Mouse (Mus musculus): Measurements from ENCODE around the gene Spem2.

The Spem2 gene

DNA sequence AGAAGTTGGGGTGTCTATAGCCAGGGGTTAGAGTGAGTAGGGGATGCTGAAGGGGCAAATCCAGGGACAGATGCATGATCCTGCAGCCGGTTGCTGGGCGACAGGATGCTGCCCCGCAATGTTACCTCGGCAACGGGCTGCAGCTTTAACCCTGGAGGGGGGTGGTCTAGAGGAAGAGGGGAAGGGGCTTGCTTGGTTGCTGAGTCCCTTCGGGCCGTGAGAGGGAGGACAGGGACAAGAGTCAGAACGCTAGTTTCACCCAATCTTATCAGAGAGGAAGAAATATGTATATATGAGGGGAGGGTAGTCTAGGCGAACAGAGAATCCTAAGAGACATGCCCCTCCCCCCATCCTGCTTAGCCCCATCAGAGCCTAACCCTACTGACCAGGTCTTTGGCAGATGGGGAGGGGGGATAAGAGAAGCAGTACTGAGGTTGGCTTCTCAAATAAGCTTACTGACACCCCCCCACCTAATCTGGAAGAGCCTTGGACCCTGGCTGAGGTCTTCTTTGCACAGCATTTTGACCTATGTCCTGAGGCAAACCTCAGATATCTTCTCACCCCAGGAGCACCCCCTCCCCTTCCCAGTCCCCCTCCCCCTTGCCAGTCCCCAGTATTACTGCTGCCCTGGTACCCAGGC lies 17.2 kb upstream of the Spem2 start:
- no peak for DNase-seq

DNA sequence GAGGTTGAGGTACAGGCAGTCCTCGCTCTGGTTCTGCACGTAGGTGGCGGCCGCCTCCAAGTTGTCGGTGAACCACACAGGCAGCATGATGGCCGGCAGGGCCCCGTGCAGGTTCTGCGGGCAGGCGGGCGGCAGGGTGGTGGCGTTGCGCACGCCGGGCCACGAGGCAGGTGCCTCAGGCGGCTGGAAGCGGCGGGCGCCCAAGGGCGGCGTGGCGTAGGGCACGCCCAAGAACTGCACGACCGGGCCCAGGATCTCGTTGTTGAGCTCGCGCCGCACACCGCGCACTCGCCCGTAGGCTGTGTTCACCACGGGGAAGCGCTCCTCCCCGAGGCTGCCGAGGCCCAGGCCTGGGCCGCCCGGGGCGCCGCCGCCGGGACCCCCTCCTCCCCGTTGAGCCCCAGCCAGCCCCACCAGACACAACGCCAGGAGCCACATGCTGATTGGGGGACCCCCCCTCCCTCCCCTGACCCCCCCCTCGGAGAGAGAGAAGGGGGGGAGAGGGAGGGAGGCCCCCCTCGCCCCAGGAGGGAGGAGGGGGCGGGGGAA lies 15.8 kb upstream of the Spem2 start:
- no peak for DNase-seq

DNA sequence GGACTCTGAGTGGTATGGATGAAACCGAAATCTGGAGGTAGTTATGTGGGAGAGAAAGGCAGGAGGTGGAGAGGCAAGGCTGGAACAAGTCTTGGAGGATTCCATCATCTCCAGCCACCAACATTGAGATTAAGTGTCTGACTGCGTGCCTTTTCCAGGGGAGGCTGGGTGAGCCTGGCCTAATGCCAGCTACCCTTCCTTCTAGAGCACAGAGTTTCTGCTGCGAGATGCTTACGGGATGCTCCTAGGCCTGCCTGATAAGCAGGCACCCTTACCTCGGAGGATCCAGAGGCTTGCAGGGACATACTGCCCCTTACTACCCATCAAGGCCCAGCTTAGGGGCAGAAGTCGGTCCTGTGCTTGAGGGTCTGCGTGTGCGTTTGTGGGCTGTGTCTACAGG lies 15.3 kb upstream of the Spem2 start:
- DNase-seq: no peak

DNA sequence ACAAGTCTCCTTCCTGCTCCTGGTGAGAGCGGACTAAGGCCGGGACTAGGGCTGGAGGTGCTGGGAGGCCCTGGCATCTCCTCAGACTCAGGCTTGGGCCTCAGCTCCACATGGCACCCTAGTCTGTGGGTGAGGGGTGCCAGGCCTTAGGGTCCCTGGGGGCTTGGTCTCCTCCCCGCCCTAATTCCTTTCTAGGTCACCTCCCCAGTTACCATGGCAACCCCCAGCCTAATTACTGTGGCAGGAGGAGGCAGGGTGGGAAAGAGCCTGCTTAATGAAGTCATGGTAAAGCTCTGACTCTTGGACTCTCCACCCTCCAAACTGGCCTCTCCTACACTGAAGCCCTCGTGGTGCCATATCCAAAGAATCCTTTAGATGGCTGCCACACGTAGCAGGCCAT lies 10.6 kb upstream of the Spem2 start:
- no peak for DNase-seq

DNA sequence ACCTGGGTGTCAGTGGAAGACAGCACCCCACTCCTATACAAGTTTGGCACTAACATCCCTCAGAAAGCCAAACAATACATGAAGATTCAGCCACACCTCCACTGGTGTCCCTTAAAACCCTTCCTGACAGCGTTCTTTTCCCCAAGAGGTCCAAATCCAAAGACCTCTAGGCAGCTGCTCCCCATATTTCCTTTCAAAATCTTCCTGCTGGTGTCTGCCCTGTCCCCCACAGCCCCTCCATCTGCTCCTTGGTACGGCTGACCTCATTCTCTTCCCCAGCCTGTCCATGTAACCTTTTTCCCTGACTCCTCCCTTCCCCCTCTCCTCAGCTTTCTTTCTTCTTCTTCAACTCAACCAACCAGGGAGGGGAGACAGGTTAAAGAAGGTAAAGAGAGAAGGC lies 5.2 kb upstream of the Spem2 start:
- DNase-seq: no peak

DNA sequence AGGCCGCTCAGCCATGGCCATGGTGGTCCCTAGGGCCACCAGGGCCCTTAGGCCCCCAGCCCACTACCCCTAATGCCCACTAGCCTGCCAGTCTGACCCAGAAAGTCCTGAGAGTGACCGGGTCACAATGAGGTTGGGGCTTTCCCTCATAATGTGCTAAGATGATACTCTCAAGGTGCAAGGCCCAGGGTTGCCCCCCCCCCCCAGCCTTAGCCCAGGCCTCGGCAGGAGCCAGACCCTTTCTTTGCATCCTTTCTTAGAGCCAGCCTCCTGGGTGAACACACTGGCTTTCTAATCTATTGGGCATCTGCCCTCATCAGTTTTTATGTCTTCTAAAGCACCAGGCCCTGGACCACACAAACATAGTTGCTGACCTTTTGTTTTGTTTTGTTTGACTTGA lies 3.8 kb upstream of the Spem2 start, which contains the start of gene Spem1:
Gene Spem1, minus strand, starts transcription at position 101 of the 400 bp plus-strand sequence.
- DNase-seq: no peak

DNA sequence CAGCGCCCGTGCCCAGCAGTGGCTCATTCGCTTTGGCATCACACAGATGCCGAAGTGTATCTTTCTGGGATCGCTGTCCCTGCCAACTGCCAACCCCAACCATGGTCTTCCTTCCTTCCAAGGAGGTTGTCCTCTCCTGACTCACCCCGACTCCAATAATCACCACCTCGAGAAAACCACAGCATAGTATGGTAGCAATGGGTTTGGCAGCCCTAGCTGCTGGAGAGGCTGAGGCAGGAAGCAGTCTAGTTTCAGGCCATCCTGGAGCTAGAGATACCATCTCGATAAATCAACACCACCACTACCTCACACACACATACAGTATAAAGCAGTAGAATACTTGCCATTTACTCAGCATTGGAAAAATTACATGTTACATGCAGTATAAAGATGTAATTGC lies 606 bp upstream of the Spem2 start:
- DNase-seq: no peak

DNA sequence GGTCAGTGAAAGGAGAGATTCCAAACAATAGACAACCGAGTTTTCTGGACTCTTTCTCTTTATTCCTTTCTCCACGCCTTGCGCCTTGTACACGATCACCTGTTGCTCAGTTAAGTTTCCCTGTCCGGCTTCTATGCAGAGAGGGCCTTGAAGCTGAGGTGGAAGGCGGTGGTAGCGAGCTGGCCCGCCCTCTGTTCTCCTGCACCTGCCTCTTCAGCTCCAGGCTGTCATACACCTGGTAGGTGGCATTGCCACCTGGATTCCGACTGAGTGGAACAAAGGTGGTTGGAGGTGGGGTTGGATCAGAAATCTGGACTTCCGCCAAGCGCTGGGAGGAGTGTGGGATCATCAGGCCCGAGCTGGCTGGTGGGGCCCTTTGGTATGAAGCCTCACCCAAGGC lies 1.7 kb downstream of the Spem2 start:
- DNase-seq: no peak

DNA sequence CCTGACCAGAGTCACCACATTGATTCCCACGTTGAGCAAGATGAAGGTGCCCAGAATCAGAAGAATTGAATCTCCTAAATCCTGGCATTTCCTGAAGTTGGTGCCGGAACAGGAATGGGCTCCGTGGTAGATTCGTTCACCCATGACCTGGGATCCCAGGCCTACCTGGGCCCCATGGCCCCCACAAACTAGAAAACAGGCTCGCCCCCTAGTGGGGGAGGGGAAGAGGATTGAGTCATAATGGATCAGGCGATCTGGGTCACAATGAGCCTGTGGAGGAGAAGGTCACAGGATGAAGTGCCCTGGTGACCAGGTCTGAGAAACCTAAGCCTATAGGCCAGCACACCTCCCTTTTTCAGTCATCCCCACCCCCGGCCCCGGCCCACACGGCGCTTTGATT lies 3.1 kb downstream of the Spem2 start, which contains the start of gene Gm39566:
Gene Gm39566, minus strand, starts transcription at position 144 of the 400 bp plus-strand sequence.
- no peak for DNase-seq

DNA sequence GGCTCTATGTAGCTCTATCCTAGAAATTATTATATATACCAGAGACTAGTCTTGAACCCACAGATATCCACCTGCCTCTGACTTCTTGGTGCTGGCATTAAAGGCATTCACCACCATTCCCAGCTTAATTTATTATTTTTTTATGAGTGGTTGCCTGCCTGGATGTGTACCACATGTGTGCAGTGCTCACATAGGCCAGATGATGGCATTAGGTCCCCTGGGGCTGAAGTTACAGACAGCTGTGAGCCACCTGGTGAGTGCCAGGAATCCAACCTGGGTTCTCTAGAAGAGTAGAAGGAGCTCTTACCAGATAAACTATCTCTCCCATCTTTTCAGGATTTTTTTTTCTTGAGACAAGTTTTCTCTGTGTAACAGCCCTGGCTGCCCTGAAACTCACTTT lies 8.0 kb downstream of the Spem2 start:
- no peak for DNase-seq

DNA sequence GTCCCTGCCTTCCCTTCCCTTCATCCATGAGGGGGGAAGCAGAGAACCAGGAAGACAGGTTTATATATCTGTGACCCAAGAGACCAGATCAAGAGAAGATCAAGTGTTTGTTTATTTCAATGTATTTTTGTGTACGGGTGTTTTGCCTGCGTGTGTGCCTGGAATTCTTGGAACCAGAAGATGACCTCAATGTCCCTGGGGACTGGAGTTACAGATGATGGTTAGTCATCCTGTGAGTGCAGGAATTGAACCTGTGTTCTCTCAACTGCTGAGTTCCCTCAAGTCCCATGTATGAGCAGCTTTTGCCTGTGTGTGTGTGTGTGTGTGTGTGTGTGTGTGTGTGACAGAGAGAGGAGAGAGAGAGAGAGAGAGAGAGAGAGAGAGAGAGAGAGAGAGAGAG lies 10.6 kb downstream of the Spem2 start:
- no peak for DNase-seq

DNA sequence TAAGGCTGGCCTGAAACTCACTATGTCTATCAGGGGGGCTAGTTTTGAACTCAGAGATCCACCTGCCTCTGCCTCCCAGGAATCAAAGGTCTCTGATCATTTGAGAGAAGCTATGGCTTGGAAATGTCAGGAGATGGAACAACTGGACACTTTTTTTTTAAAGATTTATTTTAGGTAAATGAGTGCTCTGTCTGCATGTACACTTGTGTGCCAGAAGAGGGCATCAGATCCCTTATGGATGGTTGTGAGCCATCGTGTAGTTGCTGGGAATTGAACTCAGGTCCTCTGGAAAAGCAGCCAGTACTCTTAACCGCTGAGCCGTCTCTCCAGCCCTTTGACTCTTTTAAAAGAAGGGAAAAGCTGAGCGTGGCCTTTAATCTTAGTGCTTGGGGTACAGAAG lies 11.9 kb downstream of the Spem2 start:
- DNase-seq: no peak

DNA sequence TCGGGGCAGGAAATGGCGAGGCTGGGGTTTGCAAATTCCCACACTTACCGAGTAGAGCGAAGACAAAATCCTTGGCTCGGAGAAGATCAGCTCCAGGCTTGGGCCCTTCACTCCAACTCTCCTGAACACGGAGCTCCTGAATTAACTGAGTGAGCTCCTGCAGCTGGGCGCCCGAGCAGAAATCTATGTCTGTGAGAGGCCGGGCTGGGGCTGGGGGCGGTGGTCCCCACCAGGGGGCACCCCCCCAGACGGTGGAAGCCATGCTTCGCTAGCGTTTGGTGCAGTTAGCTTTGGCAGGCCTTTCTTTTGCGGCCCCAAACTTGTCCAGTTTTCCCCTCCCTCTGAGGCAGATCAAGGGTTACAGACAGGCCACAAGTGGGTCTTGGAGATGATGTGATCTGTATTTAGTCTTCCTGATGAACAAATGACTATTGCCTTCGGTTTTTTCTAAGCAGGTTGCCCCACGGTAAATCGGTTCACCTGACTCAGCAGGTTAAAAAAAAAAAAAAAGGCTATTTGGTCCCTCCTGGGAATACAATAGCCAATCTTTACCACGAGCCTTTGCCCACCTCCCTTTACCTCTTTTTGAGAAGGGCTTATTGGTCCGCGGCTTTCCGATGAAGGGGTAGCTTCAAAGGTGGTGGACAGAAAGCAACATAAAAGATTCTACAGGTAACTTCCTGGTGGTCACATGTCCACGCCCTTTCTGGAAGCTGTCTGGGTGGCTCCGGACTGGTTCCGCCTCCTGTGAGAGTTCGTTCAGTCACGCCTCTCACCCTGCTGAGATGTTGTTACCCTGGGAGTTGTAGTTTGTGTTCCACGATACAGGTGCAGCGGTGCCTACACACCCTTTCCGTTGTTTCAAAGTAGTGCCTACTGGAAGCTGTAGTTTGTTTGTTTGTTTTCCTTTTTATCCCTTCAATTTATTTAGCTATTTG lies 13.0 kb downstream of the Spem2 start, which contains the start of gene Tmem102:
Gene Tmem102, minus strand, starts transcription at position 653 of the 938 bp plus-strand sequence.
- no peak for DNase-seq

DNA sequence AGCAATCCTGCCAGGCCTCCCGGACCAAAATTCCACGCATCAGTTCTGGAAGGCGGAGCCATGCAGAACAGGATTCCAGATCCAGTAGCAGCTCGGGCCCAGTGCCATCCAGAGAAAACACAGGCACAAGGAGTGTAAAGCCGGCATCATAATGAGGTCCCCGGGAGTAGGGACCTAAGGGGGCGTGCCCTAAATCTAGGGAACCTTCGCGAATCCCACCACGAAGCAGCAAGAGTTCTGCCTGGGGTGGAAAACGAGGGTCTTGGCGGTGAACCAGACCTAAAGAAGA lies 13.7 kb downstream of the Spem2 start:
- no peak for DNase-seq

DNA sequence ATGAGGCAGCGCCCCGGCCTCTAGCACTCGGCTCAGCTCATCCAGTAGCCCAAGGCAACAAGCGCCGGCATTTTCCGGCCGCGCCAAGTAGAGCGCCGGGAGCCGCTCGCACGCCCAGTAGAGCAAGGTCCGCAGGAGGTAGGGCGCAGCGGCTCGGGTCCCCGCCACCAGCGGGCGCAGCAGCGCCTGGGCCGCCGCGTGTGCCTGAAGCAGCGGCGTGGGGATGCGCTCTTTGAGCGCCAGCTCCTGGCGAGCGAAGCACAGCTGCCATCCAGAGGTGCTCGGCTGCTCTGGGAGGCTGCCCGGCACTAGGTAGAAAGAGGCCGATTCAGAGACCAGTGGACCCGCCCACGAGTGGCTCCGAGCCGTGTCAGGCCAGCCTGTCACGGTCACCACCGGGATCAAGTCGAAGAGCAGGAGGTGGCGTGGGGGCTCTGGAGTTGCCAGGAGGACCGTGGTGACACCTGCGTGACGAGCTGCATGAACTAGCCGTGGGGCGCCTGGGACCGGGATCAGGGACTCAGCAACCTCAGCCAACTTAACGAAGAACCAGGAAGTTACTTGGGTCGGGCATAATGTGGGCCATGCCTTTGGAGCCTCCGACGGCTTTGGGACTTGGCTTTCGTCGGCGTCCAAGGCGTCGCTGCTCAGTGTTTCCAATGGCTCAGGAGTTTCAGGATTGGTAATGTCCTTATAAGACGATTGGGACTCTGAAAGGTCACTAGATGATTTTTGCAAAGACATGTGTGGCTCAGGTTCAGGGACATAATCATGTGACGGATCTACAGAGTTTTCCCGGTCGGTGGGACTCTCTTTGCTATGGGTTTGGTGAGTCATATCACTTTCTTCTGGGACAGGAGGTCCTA lies 14.2 kb downstream of the Spem2 start:
- no peak for DNase-seq

DNA sequence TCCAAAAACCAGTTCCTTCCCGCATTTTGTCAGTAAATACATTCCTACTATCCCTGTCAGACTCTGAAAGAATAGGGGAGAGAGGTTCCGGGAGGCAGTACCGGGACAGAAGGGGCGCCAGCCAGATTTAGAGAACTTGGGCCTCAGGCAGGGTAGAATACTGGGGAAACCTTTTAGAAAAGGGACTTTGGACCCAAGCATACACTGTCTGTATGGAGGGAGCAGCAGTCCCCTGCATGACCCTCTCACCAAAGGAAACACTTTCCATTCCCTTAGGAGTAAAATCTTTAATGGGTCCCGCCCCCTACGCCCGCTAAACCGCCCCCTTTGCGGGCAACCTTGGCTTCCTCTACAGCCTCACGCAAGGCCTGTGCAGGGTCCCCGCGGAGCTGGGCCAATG lies 14.9 kb downstream of the Spem2 start:
- DNase-seq: no peak

DNA sequence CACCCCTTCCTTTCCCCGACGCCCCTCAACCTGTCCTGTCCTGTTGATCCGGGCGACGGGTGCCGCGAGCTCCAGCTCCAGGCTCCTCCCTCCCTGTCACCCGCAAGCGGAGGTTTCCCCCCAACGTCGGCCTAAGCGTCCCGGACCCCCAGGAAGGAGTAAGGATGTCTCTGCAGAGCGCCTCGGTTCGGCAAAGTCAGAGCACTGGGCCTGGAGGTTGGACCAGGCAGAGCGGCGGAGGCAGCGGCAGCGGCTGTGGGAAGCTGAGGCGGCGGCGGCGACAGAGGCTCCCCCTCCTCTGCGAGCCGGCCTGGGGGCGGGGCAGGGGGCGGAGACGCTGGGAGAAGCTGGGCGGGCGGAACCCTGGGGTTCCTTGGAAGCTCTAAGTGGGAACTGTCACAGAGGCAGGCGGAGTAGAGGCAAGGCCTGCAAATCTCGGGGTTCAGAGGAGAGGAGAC lies 15.6 kb downstream of the Spem2 start:
- no peak for DNase-seq

DNA sequence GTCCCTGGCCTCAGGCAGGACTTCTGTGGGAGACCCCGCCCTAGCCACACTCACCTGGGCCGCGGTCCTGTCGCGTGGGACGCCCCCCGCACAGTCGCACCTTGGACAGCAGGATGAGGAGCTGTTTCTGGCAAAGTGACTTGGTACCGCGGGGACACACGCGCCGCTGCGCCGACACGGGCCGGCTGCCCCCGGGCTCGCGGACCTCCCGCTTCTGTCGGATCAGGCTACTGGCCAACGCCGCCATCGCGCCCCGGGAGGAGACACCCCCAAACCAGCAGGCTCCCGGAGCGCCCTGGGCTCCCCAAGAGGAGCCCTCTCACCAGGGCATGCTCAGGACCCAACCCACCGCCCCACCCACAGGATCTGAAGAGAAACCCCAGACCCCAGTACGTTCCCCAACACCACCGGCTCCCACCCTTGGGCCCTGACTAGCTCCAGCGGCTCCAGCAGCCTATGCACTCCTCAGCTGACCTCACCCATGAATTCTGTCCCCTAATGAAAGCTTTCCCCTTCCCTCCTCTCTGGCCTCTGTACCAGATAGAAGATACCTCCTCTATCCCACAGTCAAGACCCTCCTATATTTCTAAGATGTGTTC lies 16.8 kb downstream of the Spem2 start, which contains the start of gene Fgf11:
Gene Fgf11, minus strand, starts transcription at position 479 of the 599 bp plus-strand sequence.
- DNase-seq: no peak

DNA sequence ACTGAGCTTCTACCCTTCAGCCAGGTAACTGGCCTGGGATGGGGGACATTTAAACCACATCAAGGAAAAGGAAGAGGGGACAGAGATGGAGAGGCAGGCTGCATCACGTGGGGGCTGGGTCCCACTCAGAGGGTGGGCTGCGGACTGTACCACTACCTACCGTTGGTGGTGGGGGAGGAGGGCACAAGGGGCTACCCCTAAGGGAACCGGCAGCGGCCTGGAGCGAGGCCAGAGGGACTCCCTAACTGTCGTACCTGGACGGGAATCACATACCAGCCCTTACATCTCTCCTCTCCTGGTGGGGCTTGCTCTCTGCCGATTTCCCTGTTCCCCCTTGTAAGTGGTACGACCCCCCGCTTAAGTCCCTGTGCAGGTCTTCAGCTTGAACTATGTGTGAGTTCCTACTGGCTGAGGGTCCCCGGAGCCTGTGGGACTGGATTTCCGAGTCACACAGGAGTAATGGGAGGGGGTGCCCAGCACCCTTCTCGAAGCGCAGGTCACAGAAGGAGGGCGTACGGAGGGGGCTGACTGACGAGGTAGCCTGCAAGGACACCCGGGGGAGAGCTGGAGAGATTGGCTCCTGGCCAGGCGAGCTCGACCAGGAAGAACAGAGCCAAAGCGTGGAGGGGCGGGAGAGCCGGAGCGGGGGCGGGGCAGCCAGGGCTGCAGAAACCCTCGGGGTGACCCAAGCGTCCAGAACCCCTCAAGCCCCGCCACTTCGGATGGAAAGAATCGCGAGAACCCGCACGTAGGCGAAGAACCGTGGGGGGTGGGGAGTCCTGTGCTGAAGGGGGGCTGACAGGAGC lies 17.7 kb downstream of the Spem2 start:
- no peak for DNase-seq

DNA sequence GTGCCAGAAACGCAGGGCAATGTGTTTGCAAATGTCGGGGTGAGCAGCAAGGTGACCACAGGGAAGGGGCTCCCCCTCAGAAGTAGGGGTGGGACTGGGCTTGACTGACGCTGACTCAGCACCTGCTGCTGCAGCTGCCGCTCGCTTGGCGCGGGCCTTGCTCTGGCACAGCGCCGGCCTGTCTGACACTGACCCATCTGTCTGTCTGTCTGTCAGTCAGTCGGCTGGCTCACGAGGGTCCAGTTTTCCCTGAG lies 18.2 kb downstream of the Spem2 start:
- no peak for DNase-seq

DNA sequence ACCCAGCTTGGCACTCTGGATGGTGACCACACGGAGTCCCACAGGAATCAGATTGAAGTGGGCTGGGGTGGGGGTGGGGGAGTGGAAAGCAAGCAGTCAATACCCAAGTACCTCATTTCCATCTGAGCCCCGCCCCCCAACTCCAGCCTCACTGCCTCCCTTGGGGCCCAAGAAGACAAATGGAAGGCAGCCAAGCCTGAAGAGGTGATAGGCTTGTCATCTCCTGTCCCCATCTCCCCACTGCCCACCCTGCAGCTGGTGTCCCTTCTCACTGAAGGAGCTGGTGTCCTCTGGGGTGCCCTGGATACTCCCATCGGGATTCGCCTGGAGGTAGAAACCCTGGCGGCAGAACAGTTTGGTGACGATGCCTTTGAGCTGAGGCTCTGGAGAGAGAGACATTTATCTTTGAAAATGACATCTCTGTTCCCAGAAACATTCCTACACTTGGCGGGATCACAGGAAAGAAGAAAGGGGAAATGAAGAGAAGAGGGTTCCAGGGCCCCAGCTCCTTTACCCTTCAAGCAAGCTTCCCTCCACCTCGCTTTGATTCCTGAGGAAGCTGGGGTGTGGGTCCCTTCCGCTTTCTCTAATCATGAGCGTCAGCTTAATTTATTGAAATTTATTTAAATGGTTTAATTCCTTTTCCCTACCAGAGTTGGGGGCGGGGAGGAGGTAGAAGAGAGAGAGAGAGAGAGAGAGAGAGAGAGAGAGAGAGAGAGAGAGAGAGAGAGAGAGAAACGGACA lies 18.7 kb downstream of the Spem2 start:
- DNase-seq: no peak
